Mouse (Mus musculus) 3134 (cell line): ENCODE data around the gene Lamtor1.
A peak's percentile ranks its signal among the peaks of the same experiment; 100 is the strongest.

Experiments
- DNase-seq: peaks from one replicate; pipeline ENCODE4 v3.0.0-alpha.2; 2011; ENCODE audit warnings: low spot score; ENCODE audit not compliant: insufficient read length; ENCODE audit errors: extremely low read depth

The Lamtor1 gene

DNA sequence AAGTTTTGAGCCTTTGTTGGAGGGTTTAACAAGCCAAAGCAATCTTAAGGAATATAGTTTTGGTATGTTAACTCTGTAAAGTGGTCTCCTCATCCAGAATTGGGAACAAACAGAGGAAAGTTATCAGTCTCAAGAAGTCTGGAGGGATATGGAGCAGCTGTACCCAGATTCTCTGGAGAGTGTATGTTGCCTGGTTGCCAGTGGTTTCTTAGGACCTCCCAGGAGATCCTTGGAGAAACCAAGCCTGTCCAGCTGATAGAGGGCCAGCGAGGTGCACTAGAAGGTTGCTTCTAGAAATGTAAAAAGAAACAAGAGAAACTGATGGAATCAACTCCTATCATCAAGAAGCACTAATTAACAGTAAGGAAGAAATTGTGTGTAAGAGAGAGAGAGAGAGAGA is 45.9 kb downstream of the Lamtor1 start:
- DNase-seq = no peak

DNA sequence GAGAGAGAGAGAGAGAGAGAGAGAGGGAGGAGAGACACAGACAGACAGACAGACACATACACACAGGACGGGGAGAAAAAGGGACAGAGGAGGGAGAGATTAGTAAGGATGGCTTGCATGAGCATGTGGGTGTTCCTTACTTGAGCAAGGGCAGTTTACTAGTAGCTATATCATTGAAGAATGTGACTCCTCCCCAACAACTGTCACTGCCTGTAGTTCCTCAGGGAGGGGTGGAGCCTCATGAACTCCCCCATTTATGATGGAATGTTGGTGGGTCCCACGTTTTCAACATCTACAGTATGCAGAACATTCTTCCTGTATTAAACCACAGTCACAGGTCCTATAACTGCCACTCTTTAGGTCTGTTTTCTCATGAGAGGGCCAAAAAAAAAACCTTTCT is 46.4 kb downstream of the Lamtor1 start:
- DNase-seq = no peak

DNA sequence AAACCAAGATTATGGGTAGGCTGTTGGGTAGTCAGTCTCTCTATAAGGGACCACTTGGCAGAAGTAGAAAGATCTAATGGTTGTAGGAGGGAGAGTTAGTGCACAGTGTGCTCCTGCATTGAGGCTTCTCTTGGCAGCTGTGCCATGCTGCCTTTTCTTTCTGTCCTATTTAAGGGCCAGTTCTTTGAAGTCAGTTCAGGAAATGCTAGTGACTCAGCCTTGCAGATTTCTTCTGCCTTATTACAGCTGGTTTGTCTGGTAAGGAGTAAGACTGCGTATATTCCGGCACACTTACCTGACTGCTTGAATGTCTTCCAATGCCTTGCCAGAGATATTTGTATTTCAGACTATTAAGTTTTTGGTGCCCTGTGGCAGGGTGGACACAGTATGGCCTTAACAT is 48.5 kb downstream of the Lamtor1 start:
- no peak for DNase-seq

DNA sequence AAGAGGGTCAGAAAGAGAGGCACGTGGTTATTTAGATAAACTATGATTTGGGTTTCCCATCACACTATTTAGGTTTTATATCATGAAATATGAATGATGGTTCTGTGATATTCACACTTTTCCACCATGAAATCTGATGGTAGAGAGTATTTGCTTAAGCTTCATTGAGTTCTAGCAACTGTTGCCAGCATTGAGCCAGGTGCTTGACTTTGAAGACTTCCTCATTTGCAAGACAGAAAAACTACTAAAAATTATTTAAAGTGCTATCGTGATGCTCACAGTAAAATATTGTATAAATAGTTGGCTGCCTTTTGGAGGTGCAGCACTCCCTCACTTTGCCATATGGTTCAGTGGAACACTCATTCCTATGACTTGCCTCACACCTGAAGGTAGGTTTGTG is 49.6 kb downstream of the Lamtor1 start:
- no peak for DNase-seq

DNA sequence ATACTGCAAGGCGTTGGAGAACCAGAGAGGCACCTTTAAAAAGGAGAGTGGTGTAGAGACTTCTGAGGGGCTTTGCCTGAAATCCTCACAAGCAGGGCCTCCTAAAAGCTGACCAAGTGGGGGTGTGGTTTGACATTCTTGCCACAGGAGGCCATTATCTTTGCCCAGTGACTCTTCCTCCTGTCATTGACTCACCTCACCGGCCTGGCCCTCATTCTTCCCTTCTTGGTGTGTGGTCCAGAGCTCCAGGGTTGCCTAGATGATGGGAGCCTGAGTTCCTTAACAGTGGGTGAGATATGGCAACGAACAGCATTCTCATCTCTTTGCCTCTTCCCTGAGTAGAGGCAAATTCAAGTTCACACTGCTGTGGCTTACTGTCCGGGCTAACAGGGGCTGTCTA is 50.2 kb downstream of the Lamtor1 start:
- no peak for DNase-seq

DNA sequence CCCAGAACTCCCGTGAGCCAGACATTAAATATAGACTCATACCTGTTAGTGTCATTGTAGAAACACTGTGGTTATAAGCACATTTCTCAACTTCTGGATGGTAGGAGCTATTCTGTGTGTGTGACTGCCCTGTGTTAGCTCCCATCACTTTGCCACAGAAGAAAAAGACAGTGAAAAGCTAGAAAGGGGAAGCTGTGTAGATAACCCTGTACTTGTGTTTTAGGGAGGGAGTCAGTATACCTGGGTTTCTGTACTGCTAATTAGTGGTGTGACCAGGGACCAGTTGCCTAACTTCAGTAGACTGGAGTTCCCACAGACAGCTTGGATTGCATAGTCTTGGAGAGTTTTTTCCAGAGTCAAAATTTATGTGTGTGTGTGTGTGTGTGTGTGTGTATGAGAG is 50.8 kb downstream of the Lamtor1 start:
- DNase-seq = no peak

DNA sequence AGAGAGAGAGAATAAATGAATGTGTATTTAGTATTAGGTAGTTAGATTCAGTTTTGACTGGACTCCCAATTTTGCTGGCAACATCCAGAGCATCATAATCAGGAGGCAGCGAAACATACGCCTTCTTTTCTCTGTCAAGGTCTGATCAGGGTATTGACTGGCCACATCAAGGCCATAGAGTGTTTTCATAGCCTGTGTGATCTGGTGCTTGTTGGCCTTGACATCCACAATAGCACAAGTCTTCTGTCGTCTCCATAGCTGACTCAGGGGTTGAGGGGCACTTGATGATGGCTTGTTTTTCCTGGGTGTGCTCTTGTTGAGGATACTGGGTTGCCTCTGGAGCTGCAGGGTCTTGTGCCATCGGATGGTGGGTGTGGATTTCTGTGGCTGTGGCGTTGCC is 51.2 kb downstream of the Lamtor1 start:
- no peak for DNase-seq

DNA sequence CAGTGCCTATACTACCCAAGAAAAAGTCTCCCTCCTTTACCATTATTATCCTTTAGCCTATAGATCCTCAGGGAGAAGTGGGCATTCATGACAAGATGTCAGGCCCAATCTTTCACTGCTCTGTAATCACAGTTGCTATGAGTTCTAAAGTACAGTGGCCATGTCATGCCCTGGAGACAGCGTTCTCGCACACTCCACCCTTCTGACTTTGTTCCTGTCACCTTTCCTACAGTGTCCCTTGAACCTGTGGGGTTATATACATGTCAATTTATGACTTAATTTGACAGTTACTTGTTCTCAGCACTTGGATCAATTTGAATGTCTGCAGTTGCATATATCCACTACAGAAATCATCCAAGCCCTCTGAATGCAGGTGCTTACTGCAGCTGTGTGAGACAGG is 57.1 kb downstream of the Lamtor1 start:
- DNase-seq = no peak

DNA sequence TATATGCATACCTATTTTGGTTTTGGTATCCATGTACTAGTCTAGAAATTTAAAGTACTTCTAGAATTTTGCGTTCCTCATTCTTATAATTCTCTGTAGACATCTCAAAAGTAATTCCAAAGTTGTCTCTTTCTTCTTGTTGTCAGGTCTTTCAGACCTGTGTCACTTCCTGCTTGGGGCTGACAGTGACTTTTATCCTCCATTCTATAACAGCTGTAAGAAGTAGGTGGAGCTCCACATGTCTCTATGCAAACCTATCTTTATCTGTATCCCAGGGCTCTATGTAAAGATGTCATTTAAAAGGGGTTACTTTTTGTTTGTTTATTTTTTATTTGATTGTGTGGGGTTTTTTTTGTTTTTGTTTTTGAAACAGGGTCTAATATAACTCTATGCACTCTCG is 57.9 kb downstream of the Lamtor1 start:
- no peak for DNase-seq

DNA sequence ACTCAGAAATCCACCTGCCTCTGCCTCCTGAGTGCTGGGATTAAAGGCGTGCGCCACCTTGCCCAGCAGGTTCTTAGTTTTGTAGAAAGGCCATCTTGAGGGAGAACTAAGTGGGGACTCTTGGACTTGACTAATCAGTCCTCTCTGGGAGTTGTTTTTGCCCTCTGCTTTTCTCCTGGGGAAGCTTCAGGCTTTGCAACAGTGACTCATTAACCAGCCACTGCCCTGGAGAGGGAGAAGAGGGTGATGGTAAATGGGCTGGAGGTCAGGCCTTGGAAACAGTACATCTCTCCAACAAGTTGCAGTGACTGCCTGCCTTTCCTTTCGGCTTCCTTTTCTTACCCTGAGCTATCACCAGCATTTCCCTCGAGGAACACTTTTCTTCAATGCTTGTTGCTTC is 58.8 kb downstream of the Lamtor1 start:
- peak; percentile 62 for DNase-seq

DNA sequence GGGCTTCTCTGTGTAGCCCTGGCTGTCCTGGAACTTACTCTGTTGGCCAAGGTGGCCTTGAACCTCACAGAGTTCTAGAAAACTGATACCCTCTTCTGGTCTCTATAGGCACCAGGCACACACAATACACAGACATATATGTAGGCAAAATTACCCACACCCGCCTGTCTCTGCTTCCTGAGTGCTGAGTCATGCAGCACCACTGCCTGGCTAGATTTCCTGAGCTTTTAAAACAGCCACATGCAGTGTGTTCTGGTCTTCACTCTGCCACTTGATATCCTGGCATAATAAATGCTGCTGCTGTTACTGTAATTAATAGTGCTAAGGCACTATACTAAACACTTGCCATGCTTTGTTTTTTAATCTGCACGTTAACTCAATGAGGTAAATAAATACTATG is 59.9 kb downstream of the Lamtor1 start:
- peak; percentile 32 for DNase-seq

DNA sequence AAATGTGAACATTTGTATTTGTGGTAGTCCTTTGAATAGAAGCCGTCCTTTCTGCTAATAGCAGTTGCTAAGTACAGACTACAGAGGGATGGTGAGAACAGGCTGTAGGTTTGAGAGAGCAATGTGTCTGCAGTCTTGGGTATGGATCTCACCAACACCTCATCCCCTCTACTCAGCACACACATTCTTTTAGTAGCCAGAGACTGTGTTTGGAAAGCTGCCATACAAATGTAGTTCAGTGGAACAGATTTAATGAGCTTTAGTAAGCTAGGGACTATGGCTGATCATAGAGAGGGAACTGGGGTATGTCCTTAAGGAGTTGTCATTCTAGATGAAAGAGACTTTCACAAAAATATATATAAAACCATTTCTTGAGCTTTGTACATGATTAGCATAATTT is 61.6 kb downstream of the Lamtor1 start:
- DNase-seq = no peak

DNA sequence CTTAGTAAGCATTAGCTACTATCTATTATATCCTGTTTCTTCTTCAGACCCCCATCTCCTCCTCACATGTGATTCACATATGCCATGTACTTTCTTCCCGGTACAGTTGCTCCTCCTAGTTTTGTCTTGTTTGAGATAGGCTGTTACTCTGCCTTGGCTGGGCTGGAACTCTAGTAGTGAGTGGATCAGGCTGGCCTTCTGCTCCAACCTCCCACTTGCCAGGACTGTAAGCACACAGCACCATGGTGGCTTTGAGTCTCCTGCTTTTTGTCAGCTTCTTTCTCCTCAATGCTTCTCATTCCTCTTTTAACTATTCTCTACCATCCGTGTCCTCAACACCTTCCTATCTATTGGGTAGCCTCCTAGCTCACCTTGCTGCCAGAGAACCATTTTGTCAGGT is 63.0 kb downstream of the Lamtor1 start:
- no peak for DNase-seq

DNA sequence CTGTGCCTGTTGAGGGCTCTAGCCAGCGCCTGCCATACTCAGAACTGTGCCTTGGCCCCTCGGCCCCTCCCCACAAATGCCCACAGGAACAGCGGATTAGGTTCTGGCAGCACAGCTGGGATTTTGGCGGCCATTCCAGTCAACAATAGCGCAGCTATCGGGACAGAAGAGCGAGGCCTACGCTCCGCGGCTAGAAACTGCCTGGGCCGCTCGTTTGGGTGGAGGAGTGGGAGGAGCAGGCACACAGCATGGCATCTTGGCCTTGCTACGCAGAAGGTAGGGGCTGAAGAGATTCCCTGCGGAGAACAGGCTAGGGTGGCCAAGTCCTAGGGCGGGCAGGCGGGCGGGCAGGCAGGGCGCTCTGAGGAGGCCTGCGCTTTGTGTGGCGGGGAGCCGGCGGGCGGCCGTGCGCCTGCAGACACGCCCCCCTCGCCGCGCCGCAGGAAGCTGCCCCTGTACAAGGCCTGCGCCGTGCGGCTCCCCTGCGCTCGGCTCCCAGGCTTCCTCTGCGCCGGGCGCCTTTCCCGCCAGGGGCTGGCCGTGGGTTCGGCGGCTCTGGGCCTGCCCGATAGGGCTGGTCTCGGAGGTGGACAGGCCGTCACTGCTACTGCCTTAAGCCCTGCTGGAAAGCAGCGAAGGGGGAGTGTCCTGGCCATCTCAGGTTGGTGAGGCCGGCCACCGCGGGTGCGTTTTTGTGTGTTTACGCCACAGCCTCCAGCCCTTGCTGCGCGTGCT is 64.2 kb downstream of the Lamtor1 start:
- DNase-seq = peak; percentile 90

DNA sequence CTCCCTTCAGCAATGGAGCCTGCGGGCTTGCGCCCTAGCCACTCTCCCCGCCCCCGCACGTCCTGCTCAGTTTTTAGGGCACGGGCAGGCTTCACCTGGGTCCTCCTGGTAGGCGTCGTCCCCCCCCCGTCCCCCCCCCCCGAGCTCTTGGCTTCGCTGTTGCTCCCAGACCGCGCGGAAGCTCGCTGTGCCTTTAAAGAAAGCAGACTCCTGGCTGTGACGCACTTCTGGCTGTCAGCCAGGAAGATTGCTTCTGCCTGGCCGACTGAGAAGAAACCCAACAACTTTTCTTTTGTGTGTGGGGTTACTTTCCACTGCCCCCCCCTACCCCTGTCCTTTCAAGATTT is 64.7 kb downstream of the Lamtor1 start:
- no peak for DNase-seq

DNA sequence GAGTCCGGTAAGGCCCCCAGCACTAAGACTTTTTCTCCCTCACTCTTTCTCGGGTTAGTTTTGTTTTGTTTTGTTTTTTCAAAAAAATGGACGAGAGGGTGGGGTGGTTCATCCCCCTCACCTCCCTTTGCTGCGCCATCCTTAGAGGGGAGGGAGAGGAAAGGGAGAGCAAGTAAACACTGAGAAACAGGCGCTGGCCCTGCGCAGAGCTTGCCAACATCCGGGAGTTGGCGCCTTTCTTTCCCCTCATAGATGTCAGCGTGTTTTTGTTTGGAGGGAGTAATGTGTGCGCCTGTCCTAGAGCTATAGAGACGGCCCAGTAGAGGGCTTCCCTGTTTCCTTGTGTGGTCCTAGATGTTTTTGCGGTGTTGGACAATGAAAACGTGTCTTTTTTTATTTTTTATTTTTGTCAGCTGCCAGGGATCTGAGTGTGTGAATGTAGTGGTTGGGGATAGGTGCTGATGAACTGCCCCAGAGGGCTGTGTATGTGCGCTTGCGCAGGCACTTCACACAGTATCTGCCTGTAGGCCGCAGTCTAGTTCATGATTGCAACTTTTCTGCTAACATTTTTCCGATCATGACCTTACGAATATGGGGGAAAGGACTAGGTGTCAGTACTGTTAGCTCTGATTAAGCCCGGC is 65.2 kb downstream of the Lamtor1 start:
- DNase-seq = peak; percentile 59

DNA sequence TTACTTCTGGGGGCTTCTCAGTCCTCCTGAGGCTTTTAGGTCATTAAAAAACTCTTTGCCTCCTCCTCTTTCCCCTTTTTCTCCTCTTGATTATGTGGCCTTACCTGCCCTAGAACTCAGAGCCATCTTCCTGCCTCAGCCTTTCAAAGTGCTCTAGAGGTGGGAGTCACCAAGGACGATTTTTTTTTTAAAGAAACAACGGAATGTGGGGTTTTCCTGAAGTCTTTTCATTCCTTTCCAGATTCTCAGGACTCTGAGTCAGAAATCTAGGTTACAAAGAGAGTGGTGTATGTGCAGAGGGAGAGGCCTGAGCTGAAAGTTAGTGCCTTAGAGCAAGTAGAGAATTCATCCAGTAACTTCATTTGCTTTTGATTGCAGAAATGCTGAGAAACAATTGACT is 66.0 kb downstream of the Lamtor1 start:
- DNase-seq = peak; percentile 30

DNA sequence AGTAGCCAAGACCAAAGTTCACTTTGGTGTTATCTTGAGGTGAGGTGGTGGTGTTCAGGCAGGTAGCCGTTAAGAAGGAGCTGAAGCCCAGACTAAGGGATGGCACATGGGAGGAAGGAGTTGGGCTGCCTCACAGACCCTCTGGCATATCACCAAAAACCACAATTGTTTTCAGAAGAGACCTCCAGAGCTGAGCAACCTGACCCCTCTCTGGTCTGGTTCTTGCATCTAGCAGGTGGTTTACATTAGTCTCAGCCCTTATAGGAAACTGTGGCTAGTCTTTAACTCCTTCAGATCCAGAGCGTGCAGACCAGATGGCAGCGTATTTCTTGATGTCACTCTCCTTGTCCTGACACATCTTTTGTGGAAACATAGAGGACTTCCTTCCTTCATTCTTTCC is 68.0 kb downstream of the Lamtor1 start:
- DNase-seq = no peak

DNA sequence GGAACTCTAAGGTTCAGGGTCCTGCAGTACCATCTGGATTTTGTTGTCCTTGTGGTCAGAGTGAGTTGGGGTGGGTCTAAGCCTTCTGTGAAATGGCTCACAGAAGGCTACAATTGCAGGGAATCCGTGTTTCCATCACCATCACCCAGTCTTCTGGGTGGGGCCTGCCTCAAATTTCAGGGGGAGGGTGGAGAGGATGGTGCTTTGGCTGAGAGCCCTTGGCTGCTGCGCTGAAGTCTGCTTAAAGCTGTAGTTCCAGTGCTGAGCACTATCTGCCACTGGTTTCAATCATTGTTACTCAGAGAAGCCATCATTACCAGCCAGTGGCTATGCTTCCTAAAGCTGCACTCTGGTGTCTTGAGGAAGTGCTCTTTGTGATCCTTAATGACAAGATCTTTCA is 68.8 kb downstream of the Lamtor1 start:
- DNase-seq = no peak
